Mouse (Mus musculus): Measurements from ENCODE around the gene Endod1. TPM values are rescaled to one million over a fixed set of nuclear protein-coding genes. Genes with fewer than 3 reads are reported as not detected.

Gene Endod1
- 10 to 100 TPM in 1 of 26 experiments, 1 to 10 TPM in 25; 1.5 to 12.3 (median 4.3) TPM for total RNA-seq (2018; cell fraction: chromatin; rRNA removed)
- total RNA-seq (2018; cell fraction: cytosol; rRNA removed), result 10 to 100 TPM; 10.1 to 28.6 (median 17.0) TPM
- total RNA-seq (2018; cell fraction: nucleus; rRNA removed), result 10 to 100 TPM in 23 of 26 experiments, 1 to 10 TPM in 3; 6.5 to 32.6 (median 19.5) TPM
- 9.4 to 21.6 TPM (median 10.3 TPM) in 3 replicates for polyA plus RNA-seq (2018)

GRCm38 (mm10) chr9:14381353-14382055, at the start of gene Endod1:
Endod1 (minus strand) TSS chr9:14381507.
- Histone ChIP-seq H3K4me3 (ENCODE audit: inconsistent target) (peak within 1 kb of the TSS; percentile 55), H3K27ac (peak within 1 kb of the TSS; percentile 41), H3K36me3 (ENCODE audit: inconsistent target) (no peaks in the 10 kb centered on the region), H3K79me2 (ENCODE audit: inconsistent target) (peaks cover 26% of the 10 kb centered on the region)
- 19% methylated on average over 7 of the region's 8 CpGs for WGBS (ENCODE audit: missing documents)

DNA sequence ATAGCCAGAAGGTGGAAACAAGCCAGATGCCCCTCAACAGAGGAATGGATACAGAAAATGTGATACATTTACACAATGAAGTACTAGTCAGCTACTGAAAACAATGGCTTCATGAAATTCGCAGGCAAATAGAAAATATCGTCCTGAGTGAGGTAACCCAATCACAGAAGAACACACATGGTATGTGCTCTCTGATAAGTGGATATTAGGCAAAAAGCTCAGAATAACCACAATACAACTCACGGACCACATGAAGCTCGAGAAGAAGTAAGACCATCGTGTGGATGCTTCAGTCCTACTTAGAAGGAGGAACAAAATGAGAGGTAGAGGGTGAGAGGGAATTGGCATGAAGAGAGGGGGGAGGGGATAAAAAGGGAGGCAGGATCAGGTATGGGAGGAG, 27.8 kb upstream of the Endod1 start:
- Histone ChIP-seq H3K27ac (no peak overlapping the region), H3K36me3 (ENCODE audit: inconsistent target) (no peaks in the 10 kb centered on the region), H3K4me3 (ENCODE audit: inconsistent target) (no peak overlapping the region), H3K79me2 (ENCODE audit: inconsistent target) (no peaks in the 10 kb centered on the region)
- WGBS (ENCODE audit: missing documents), result 74% methylated on average over 5 of the region's 5 CpGs

GRCm38 (mm10) chr9:14408044-14408443, 26.7 kb upstream of the Endod1 start:
- Histone ChIP-seq H3K36me3 (ENCODE audit: inconsistent target) (no peaks in the 10 kb centered on the region), H3K4me3 (ENCODE audit: inconsistent target) (no peak overlapping the region), H3K27ac (no peak overlapping the region), H3K79me2 (ENCODE audit: inconsistent target) (no peaks in the 10 kb centered on the region)
- WGBS (ENCODE audit: missing documents), result 71% methylated on average over 4 of the region's 4 CpGs

GRCm38 (mm10) chr9:14406056-14406455, 24.7 kb upstream of the Endod1 start:
- Histone ChIP-seq H3K79me2 (ENCODE audit: inconsistent target) (no peaks in the 10 kb centered on the region), H3K27ac (no peak overlapping the region), H3K36me3 (ENCODE audit: inconsistent target) (no peaks in the 10 kb centered on the region), H3K4me3 (ENCODE audit: inconsistent target) (no peak overlapping the region)
- 85% methylated on average over 1 of the region's 1 CpGs for WGBS (ENCODE audit: missing documents)

DNA sequence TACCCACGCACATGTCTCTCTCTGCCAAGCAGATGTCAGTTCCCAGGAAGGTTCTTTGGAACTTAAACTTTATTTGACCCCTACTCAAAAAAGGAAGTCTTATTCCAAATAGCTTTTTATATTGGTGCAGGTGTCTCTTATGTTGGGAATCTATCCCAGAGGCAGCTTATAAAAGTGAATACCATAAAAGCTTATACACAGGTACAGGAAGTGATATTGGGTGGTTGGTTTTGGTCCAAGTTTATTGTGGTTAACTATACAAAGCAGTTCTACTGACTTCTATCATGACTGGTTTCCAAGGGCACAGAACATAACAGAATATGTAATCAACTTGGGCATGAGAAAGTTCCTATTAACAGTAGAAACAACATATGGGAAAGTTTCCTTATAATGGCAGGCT, 20.8 kb upstream of the Endod1 start:
- Histone ChIP-seq H3K36me3 (ENCODE audit: inconsistent target) (no peaks in the 10 kb centered on the region), H3K4me3 (ENCODE audit: inconsistent target) (no peak overlapping the region), H3K79me2 (ENCODE audit: inconsistent target) (no peaks in the 10 kb centered on the region), H3K27ac (no peak overlapping the region)
- WGBS (ENCODE audit: missing documents), result 69% methylated on average over 1 of the region's 1 CpGs

DNA sequence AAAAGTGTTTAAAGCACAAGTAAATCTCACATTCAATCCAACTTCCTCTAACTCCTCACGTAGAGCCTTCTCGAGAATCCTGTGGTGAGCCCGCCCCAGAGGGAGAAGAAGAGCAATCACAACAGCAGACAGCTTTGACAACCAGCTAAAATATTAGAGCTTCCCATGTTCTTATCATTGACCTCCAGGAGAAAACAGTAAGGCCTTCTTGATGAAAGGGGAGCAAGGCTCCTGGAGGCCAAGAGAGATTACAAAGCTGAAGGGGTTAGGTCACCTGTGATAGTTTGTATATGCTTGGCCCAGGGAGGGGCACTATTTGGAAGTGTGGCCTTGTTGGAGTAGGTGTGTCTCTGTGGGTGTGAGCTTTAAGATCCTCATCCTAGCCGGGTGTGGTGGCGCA, 19.1 kb upstream of the Endod1 start:
- Histone ChIP-seq H3K4me3 (ENCODE audit: inconsistent target) (no peak overlapping the region), H3K79me2 (ENCODE audit: inconsistent target) (no peaks in the 10 kb centered on the region), H3K27ac (no peak overlapping the region), H3K36me3 (ENCODE audit: inconsistent target) (no peaks in the 10 kb centered on the region)
- 83% methylated on average over 3 of the region's 5 CpGs for WGBS (ENCODE audit: missing documents)

GRCm38 (mm10) chr9:14398946-14399345, 17.6 kb upstream of the Endod1 start:
- Histone ChIP-seq H3K4me3 (ENCODE audit: inconsistent target) (no peak overlapping the region), H3K36me3 (ENCODE audit: inconsistent target) (no peaks in the 10 kb centered on the region), H3K27ac (no peak overlapping the region), H3K79me2 (ENCODE audit: inconsistent target) (no peaks in the 10 kb centered on the region)
- WGBS (ENCODE audit: missing documents), result 64% methylated on average over 1 of the region's 1 CpGs

DNA sequence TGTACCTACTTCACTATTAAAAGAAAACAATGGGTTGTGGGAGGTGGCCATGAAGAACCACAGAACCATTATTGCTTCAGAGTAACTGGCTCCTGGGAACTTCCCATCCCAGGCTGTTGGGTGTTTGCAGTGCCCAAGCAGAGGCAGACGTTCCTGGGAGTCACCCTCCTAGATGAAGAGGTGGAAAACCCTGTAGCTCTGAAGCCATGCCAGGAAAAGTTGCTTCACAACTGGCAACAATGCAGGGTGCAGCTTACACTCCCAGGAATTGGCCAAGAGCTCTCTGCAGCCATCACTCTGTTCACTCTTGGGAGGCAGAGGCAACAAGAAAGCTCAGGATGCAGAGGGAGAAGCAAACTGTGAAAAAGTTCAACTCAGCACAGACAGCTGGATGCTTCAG, 16.8 kb upstream of the Endod1 start:
- WGBS (ENCODE audit: missing documents), result 54% methylated on average over 1 of the region's 1 CpGs
- no peaks in the 10 kb centered on the region for H3K79me2 ChIP-seq (ENCODE audit: inconsistent target)

GRCm38 (mm10) chr9:14397449-14397819, 16.1 kb upstream of the Endod1 start:
- no peak overlapping the region for H3K27ac ChIP-seq
- no peaks in the 10 kb centered on the region for H3K36me3 ChIP-seq (ENCODE audit: inconsistent target)
- H3K79me2 ChIP-seq (ENCODE audit: inconsistent target), result no peaks in the 10 kb centered on the region
- WGBS (ENCODE audit: missing documents), result 97% methylated on average over 6 of the region's 6 CpGs
- no peak overlapping the region for H3K4me3 ChIP-seq (ENCODE audit: inconsistent target)

More for the DNA sequence above, 16.8 kb upstream of the Endod1 start:
- no peak overlapping the region for H3K27ac ChIP-seq
- no peak overlapping the region for H3K4me3 ChIP-seq (ENCODE audit: inconsistent target)
- H3K36me3 ChIP-seq (ENCODE audit: inconsistent target), result no peaks in the 10 kb centered on the region

DNA sequence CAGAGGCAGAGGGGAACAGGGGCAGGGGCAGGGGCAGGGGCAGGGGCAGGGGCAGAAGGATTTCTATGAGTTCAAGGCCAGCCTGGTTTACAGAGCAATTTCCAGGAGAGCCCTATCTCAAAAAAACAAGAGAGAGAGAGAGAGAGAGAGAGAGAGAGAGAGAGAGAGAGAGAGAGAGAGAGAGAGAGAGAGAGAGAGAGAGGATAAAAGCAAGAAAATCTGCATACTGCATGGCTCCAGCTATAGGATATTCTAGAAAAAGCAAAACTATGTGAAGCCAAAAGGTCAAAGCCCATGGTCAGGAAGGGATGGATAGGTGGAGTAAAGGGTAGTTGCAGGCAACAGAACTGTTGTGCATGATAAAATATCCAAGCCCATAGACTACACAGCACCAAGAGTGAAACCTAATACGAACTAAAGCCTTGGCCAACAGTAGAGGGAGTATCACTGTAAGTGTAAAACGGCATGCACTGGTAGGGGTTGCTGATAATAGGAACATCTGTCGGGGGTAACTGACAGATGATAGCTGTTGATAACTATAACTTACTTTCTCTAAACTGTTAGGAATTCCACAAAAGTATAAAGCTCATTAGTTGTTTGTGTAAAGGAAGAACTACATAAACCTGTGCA, 15.6 kb upstream of the Endod1 start:
- Histone ChIP-seq H3K27ac (no peak overlapping the region), H3K4me3 (ENCODE audit: inconsistent target) (no peak overlapping the region), H3K36me3 (ENCODE audit: inconsistent target) (no peaks in the 10 kb centered on the region), H3K79me2 (ENCODE audit: inconsistent target) (no peaks in the 10 kb centered on the region)
- 86% methylated on average over 3 of the region's 3 CpGs for WGBS (ENCODE audit: missing documents)

DNA sequence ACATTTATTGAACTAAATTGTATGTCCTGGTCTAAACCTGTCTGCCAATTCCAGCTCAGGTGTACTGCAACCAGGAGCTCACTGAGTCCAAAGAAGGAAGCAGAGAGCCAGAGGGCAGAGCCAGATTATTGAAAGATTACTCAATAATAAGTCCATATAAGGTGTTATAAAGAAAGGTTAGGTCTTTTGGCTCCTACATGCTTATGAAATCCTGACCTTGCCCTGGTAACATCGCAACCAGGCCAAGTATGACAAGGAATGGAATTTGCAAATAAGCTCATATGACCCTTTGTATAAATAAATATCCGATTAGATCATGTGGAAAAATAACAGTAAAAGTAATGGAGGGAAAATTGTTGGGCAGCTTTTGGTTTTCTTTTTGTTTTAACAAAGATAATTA, 14.8 kb upstream of the Endod1 start:
- Histone ChIP-seq H3K4me3 (ENCODE audit: inconsistent target) (no peak overlapping the region), H3K79me2 (ENCODE audit: inconsistent target) (no peaks in the 10 kb centered on the region), H3K27ac (no peak overlapping the region), H3K36me3 (ENCODE audit: inconsistent target) (no peaks in the 10 kb centered on the region)
- 89% methylated on average over 2 of the region's 2 CpGs for WGBS (ENCODE audit: missing documents)

GRCm38 (mm10) chr9:14394956-14395561, 13.8 kb upstream of the Endod1 start:
- no peaks in the 10 kb centered on the region for H3K79me2 ChIP-seq (ENCODE audit: inconsistent target)
- H3K27ac ChIP-seq, result no peak overlapping the region

DNA sequence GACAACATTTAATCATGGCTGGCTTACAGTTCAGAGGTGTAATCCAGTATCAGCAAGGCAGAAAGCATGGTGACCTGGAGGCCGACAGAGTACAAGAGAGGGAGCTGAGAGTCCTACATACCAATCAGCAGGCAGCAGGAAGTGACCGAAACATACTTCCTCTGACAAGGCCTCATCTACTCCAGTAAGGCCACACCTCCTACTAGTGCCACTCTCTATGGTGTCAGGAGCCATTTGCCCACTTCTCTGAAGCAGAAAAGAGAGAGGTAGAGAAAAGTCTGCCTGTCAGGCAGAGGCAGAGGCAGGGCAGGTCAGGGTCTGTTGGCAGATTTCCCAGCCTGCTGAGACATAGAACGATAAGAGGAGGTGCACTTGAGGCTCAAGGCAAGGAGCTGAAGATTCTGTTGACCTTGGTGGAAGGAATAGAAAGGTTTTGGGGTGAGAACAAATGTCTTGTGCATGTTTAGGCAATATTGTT, 10.6 kb upstream of the Endod1 start:
- Histone ChIP-seq H3K4me3 (ENCODE audit: inconsistent target) (no peak overlapping the region), H3K36me3 (ENCODE audit: inconsistent target) (no peaks in the 10 kb centered on the region), H3K27ac (no peak overlapping the region), H3K79me2 (ENCODE audit: inconsistent target) (no peaks in the 10 kb centered on the region)
- WGBS (ENCODE audit: missing documents), result 78% methylated on average over 3 of the region's 3 CpGs

More at GRCm38 (mm10) chr9:14394956-14395561, 13.8 kb upstream of the Endod1 start:
- no peaks in the 10 kb centered on the region for H3K36me3 ChIP-seq (ENCODE audit: inconsistent target)
- H3K4me3 ChIP-seq (ENCODE audit: inconsistent target), result no peak overlapping the region
- 79% methylated on average over 2 of the region's 2 CpGs for WGBS (ENCODE audit: missing documents)

GRCm38 (mm10) chr9:14391286-14391685, 10.0 kb upstream of the Endod1 start:
- H3K4me3 ChIP-seq (ENCODE audit: inconsistent target), result no peak overlapping the region
- H3K27ac ChIP-seq, result no peak overlapping the region
- no peaks in the 10 kb centered on the region for H3K79me2 ChIP-seq (ENCODE audit: inconsistent target)
- no peaks in the 10 kb centered on the region for H3K36me3 ChIP-seq (ENCODE audit: inconsistent target)
- WGBS (ENCODE audit: missing documents), result 92% methylated on average over 9 of the region's 9 CpGs

DNA sequence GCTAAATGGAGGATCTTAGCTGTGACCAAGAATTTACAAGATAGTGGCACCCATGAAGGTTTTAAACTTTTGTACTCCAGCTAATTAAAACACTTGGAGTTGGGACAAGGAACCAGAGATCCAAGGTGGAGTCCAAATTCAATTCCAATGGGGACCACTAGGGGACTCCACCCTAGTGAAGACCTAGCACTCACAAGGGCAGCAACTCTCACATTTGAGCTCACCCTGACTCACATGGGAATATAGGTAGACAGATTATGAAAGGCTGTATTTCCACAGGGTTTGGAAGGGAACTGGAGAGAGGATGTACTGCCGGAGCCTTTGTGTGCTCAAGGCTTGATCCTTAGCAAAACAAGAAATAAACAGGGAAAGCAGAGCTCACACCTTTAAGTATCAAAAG, 9.0 kb upstream of the Endod1 start:
- 95% methylated on average over 1 of the region's 1 CpGs for WGBS (ENCODE audit: missing documents)

More for the DNA sequence above, 9.0 kb upstream of the Endod1 start:
- H3K36me3 ChIP-seq (ENCODE audit: inconsistent target), result no peaks in the 10 kb centered on the region
- H3K27ac ChIP-seq, result no peak overlapping the region
- no peak overlapping the region for H3K4me3 ChIP-seq (ENCODE audit: inconsistent target)
- no peaks in the 10 kb centered on the region for H3K79me2 ChIP-seq (ENCODE audit: inconsistent target)
